Mouse (Mus musculus): ENCODE data around the gene Snrpa1. TPM values are rescaled to one million over a fixed set of nuclear protein-coding genes. Genes with fewer than 3 reads are reported as not detected.
A peak's percentile ranks its signal among the peaks of the same experiment; 100 is the strongest.

The Snrpa1 gene
- total RNA-seq (2012; rRNA removed): 188 and 227 TPM in 2 replicates
- polyA plus RNA-seq (2012; ENCODE audit: insufficient read depth in 1 of 2, insufficient read length in 2 of 2, low read depth in 1 of 2, low replicate concordance in 2 of 2, missing spikeins in 1 of 2): 100 to 1,000 TPM; 260 to 318 TPM

GRCm38 (mm10) chr7:66058703-66059102 is at the start of gene Snrpa1:
TSS of gene Snrpa1 (plus strand) at chr7:66059003.
- H3K36me3 ChIP-seq (ENCODE audit: control insufficient read depth in 1 of 2, insufficient read depth in 2 of 2, low read length in 2 of 2): peaks cover 9 to 21% of the 10 kb centered on the region in 2 experiments
- peaks cover 31% of the 10 kb centered on the region for H3K79me2 ChIP-seq (ENCODE audit: control insufficient read depth, insufficient read depth, low read length, poor library complexity)
- no peak for DNase-seq (ENCODE audit: low read depth, low spot score)
- H3K4me1 ChIP-seq (ENCODE audit: control insufficient read depth in 1 of 2, insufficient read depth in 2 of 2, low read length in 2 of 2): peaks cover 2 to 18% of the 10 kb centered on the region in 2 experiments; a peak in 3 of 4 replicates
- no peaks in the 10 kb centered on the region for H3K9me3 ChIP-seq (replicated peaks; ENCODE audit: insufficient read depth, low read length)
- no peaks in the 10 kb centered on the region for H3K27me3 ChIP-seq (ENCODE audit: control insufficient read depth in 1 of 2, insufficient read depth in 2 of 2, low read length in 2 of 2)
- H3K4me3 ChIP-seq (ENCODE audit: control insufficient read depth in 1 of 2, insufficient read depth in 1 of 2, low read depth in 2 of 2, low read length in 2 of 2): peak within 1 kb of the TSS; percentile 82 to 90
- H3K9ac ChIP-seq (ENCODE audit: control insufficient read depth, low read depth, low read length, poor library complexity, severe bottlenecking): peak within 1 kb of the TSS; percentile 79
- H3K27ac ChIP-seq (ENCODE audit: control insufficient read depth, low read depth, low read length): no peak within 1 kb of the TSS
- no peak for TF ChIP-seq HCFC1 (IDR thresholded peaks at IDR 0.05; ENCODE audit: low read depth, low read length)

GRCm38 (mm10) chr7:66010518-66010917 is 48.3 kb upstream of the Snrpa1 start:
- H3K4me3 ChIP-seq (ENCODE audit: control insufficient read depth in 1 of 2, insufficient read depth in 1 of 2, low read depth in 2 of 2, low read length in 2 of 2): no peak overlapping the region
- H3K4me1 ChIP-seq (ENCODE audit: control insufficient read depth in 1 of 2, insufficient read depth in 2 of 2, low read length in 2 of 2): no peaks in the 10 kb centered on the region
- H3K79me2 ChIP-seq (ENCODE audit: control insufficient read depth, insufficient read depth, low read length, poor library complexity): no peaks in the 10 kb centered on the region
- DNase-seq (ENCODE audit: low read depth, low spot score): no peak
- no peak overlapping the region for H3K9ac ChIP-seq (ENCODE audit: control insufficient read depth, low read depth, low read length, poor library complexity, severe bottlenecking)
- H3K27ac ChIP-seq (ENCODE audit: control insufficient read depth, low read depth, low read length): no peak overlapping the region
- no peaks in the 10 kb centered on the region for H3K36me3 ChIP-seq (ENCODE audit: control insufficient read depth in 1 of 2, insufficient read depth in 2 of 2, low read length in 2 of 2)
- H3K27me3 ChIP-seq (ENCODE audit: control insufficient read depth in 1 of 2, insufficient read depth in 2 of 2, low read length in 2 of 2): no peaks in the 10 kb centered on the region; a peak in 1 of 4 replicates
- H3K9me3 ChIP-seq (replicated peaks; ENCODE audit: insufficient read depth, low read length): no peaks in the 10 kb centered on the region
- TF ChIP-seq MEF2A (IDR thresholded peaks at IDR 0.05; ENCODE audit: extremely low read depth, insufficient replicate concordance, low read depth, low read length, poor library complexity, severe bottlenecking): no peak
- TF ChIP-seq MAZ (IDR thresholded peaks at IDR 0.05; ENCODE audit: low read depth, low read length): no peak
- no peak for TF ChIP-seq TCF12 (IDR thresholded peaks at IDR 0.05; ENCODE audit: low read depth, low read length)
- TF ChIP-seq POLR2A (IDR thresholded peaks at IDR 0.05; ENCODE audit: control insufficient read depth in 1 of 2, insufficient read depth in 1 of 2, low read depth in 1 of 2, low read length in 2 of 2, poor library complexity in 1 of 2): no peak
- no peak for TF ChIP-seq USF1 (IDR thresholded peaks at IDR 0.05; ENCODE audit: low read depth, low read length)
- no peak for TF ChIP-seq GATA1 (IDR thresholded peaks at IDR 0.05; ENCODE audit: low read depth, low read length)
- no peak for TF ChIP-seq MAX (IDR thresholded peaks at IDR 0.05; ENCODE audit: low read length)
- TF ChIP-seq USF2 (IDR thresholded peaks at IDR 0.05; ENCODE audit: borderline replicate concordance in 1 of 2, insufficient read depth in 1 of 2, low read depth in 1 of 2, low read length in 2 of 2): no peak

GRCm38 (mm10) chr7:66027747-66028146 is 31.1 kb upstream of the Snrpa1 start:
- no peaks in the 10 kb centered on the region for H3K4me1 ChIP-seq (ENCODE audit: control insufficient read depth in 1 of 2, insufficient read depth in 2 of 2, low read length in 2 of 2)
- no peak overlapping the region for H3K27ac ChIP-seq (ENCODE audit: control insufficient read depth, low read depth, low read length)
- no peaks in the 10 kb centered on the region for H3K27me3 ChIP-seq (ENCODE audit: control insufficient read depth in 1 of 2, insufficient read depth in 2 of 2, low read length in 2 of 2)
- TF ChIP-seq E2F4 (IDR thresholded peaks at IDR 0.05; ENCODE audit: borderline replicate concordance, low read depth, low read length) (no peak), RAD21 (IDR thresholded peaks at IDR 0.05; ENCODE audit: low read depth, low read length) (peak; percentile 24), CTCF (IDR thresholded peaks at IDR 0.05 in 2 of 3, conservative IDR thresholded peaks at IDR 0.05 in 1 of 3; ENCODE audit: control insufficient read depth in 1 of 3, insufficient read depth in 1 of 3, low read depth in 2 of 3, low read length in 3 of 3, poor library complexity in 1 of 3, severe bottlenecking in 1 of 3) (peak in 2 of 3 experiments; percentile 36 to 45; a peak in 4 of 6 replicates), SMC3 (IDR thresholded peaks at IDR 0.05; ENCODE audit: low read depth, low read length) (peak; percentile 61)
- H3K4me3 ChIP-seq (ENCODE audit: control insufficient read depth in 1 of 2, insufficient read depth in 1 of 2, low read depth in 2 of 2, low read length in 2 of 2): no peak overlapping the region
- H3K9ac ChIP-seq (ENCODE audit: control insufficient read depth, low read depth, low read length, poor library complexity, severe bottlenecking): no peak overlapping the region
- H3K36me3 ChIP-seq (ENCODE audit: control insufficient read depth in 1 of 2, insufficient read depth in 2 of 2, low read length in 2 of 2): no peaks in the 10 kb centered on the region
- no peaks in the 10 kb centered on the region for H3K79me2 ChIP-seq (ENCODE audit: control insufficient read depth, insufficient read depth, low read length, poor library complexity)
- peak; percentile 12 for DNase-seq (ENCODE audit: low read depth, low spot score)
- H3K9me3 ChIP-seq (replicated peaks; ENCODE audit: insufficient read depth, low read length): no peaks in the 10 kb centered on the region
